Mouse (Mus musculus): ENCODE results near the gene BC028528. TPM values are rescaled to one million over a fixed set of nuclear protein-coding genes. Genes with fewer than 3 reads are reported as not detected.
A peak's percentile ranks its signal among the peaks of the same experiment; 100 is the strongest.
"Not testable (repeated sequence)": the region's sequence is repeated elsewhere in the genome, so short reads cannot be mapped to it uniquely, and the experiment has no call there.

The BC028528 gene
- total RNA-seq, 4 experiments from 2014 or later: 6.0 to 14.9 (median 8.1) TPM

DNA sequence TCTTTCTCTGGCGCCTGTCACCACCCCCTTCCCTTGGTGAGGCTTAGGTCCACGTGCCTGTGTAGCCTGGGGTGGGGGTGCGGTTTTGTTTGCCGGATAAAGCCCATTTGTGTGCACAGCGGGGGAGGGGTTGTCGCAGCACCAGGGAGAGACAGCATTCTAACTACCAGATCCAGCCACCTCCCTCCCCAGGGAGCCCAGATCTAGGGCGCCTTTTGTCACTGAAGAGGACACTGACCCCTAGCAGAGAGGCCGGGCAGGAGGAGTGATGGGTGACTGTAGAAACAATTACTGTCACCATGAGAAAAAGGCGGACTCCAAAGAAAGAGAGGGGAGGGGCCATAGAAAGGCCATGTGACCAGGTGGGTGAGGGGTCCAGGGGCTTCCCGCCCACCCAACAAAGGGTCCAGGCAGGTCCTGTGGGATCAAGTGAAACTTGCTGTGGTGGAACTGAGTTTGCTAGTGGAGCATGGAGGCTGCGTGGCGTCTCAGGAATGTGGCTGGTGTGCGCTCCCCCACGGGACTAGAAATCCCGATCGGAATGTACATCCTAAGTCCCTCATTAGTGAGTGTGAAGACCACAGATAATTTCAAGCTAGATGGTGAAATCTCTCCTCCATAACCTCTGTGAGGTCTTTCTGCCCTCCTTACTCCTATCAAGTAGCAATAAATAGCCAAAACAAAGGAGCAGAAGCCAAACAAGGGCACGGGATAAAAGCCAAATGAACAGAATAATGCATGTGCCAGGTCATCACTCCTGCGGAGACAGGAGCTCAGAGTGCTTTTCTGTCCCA lies 13.5 kb upstream of the BC028528 start:
- DNase-seq (ENCODE audit: low spot score in 2 of 2): peak in 1 of 2 experiments; percentile 82

DNA sequence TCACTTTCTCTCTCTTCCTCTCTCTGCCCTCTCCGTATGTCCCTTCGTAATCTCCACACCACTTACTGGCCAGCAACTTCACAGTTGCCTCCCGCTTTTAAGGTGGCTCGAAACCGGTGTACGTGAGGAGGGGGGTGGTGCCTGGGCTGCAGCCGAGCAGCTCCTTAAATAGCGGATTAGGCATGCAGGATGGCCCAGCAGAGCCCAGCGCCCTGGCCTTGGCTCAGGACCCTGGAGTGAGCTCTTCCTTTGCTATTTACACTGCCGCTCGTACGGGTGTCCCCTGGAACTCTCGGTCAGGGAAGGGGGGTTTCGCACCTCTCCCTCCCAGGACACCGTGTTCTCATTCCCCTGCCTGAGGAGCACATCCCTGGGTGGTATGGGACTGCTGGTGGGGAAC lies 12.8 kb upstream of the BC028528 start, which contains the start of gene Car14:
Gene Car14 (minus strand): TSS at position 124 of the 400 bp plus-strand sequence.
- no peak for DNase-seq (ENCODE audit: low spot score in 2 of 2)

DNA sequence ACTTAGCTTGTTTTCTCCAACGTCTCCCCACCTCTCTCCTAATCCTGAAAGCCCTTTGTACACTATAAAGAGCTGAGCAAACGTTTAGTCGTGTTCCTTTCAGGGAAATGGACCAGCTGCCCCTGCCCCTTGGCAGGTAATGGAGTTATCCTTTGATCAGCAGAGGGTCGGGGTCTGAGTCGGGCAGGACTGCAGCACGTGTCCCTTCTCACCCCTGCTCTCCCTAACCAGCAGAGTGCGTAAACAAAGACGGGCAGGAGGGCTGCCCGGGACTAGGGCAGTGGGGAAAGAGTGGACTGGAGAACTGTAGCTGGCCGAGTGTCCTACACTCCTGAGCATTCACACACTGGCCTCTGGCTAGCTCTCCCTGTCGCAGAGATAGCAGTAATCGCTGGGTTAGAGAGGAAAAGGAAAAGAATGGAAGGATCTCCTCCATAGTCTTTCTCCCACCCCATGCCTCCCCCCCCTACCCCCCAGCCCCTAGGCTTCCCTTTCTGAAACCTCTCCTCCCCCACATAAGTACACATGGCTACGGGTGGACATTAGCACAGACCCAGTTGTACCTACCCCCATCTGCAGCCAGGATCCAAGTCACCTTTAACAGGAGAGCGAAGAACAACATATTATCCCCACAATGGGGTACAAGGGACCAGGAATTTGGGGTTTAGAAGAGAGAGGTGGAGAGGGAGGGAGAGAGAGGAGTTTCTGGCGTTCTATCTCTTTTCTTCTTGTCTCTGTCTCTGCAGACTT lies 12.1 kb upstream of the BC028528 start:
- no peak for DNase-seq (ENCODE audit: low spot score in 2 of 2)

DNA sequence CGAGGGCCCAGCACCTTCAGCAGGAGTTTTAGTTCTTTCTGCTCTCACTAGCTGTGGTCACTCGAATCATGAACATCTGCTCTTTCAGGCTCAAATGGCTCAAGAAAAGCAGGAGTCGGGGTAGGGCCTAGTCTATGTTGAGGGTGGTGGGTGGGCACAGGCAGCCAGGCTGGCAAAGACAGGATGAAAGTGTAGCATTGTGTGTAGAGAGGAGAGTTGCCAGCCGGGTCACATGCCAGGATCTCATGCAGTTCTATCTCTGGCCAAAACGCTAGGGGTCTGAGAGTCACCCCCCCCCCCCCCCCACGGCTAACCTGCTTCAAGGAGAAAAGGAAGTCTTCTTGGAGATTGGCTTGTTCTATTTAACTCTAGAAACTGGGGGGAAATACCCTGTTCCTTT lies 10.8 kb upstream of the BC028528 start:
- no peak for DNase-seq (ENCODE audit: low spot score in 2 of 2)

DNA sequence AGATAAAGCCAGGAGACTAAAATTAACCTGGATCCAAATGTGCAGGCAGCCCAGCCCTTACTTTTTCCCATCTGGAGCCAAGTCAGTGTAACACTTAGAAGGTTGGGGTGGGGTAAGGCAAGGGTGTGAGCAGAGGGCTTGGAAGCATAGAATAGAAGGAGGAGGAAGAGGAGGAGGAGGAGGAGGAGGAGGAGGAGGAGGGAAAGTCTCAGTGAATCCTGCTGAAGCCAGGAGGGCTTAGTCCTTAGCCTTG lies 10.5 kb upstream of the BC028528 start:
- DNase-seq (ENCODE audit: low spot score in 2 of 2): no peak

DNA sequence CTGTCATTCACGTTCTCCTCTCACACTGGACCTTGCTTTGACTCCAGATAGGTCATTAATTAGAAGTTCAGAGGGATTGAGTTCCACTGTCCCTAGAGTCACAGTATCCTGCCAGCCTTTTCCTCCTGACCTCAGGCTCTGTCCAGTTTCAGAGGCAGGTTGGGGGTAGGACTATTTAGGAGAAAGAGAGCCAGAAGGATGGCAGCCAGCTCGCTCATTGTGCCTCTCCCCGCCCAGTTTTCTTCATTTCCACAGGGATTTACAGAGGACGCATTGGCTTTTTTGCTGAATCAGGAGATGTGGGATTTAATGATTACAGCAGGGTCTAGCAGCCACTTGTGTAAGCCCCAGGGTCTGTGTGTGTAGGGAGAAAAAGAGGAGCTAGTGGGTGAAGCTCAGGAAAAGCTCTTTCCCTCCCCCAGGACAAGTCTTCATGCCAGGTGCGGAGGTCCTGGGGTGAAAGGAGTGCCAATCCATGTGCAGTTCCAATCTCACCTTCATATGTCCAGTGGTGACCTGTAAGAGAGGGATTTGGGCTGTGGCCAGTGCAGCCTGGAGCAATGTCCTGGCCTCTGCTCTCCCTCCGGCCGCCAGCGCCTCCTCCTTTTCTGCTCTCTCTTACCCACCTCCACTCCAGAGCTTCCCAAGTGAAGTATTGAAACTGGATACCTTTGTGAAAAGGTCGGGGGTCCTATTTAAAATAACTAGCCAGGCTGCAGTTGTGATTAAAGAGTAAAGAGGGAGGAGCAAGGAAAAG lies 10.0 kb upstream of the BC028528 start:
- no peak for DNase-seq (ENCODE audit: low spot score in 2 of 2)

DNA sequence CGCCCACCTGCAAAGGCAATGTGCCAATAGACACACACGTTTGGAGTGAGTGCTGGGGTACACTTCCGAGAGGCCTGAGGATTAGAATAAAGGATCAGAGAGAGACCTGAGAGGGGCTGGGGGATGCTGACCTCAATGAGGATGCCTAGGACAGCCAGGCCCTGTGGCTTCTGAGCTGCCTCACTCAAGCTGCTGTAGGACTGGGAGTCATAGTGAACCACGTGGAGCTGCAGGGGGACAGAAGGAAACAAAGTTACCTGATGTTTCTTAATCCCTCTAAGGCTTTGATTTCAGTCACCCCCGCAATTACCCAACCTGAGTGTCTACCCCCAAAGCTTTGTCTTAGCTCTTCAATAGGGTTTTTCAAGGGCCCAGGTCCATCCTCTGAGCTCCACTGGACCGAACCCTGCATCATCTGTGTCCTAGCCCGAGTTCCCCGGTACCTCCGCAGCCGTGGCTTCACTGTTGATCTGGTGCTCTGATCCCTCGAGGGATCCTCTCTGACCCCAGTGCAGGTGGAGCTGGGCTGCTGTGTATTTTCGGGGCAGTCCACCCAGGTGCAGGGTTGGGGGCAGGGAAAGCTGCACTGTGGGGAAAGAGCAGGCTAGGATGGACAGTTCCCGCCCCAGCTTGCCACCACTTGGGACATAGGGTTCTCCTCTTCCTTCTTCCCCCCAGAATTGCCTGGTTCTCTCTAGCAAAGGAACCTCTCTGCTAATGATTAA lies 8.2 kb upstream of the BC028528 start:
- DNase-seq (ENCODE audit: low spot score in 2 of 2): no peak

DNA sequence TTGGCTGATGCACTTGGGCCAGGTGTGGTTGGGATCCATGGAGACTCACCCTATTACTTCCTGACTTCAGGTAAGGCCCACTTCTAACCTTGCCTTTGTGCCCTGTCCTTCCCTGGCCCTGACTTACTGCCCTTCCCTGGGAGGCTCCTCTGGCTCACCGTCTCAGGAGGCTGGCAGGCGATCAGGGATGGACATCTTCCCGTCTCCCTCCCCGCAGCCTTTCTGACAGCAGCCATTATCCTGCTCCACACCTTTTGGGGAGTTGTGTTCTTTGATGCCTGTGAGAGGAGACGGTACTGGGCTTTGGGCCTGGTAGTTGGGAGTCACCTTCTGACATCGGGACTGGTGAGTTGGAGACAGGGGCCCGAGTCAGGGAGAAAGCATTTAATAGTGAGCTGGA lies 3.7 kb upstream of the BC028528 start:
- DNase-seq (ENCODE audit: low spot score in 2 of 2): not testable (repeated sequence)

DNA sequence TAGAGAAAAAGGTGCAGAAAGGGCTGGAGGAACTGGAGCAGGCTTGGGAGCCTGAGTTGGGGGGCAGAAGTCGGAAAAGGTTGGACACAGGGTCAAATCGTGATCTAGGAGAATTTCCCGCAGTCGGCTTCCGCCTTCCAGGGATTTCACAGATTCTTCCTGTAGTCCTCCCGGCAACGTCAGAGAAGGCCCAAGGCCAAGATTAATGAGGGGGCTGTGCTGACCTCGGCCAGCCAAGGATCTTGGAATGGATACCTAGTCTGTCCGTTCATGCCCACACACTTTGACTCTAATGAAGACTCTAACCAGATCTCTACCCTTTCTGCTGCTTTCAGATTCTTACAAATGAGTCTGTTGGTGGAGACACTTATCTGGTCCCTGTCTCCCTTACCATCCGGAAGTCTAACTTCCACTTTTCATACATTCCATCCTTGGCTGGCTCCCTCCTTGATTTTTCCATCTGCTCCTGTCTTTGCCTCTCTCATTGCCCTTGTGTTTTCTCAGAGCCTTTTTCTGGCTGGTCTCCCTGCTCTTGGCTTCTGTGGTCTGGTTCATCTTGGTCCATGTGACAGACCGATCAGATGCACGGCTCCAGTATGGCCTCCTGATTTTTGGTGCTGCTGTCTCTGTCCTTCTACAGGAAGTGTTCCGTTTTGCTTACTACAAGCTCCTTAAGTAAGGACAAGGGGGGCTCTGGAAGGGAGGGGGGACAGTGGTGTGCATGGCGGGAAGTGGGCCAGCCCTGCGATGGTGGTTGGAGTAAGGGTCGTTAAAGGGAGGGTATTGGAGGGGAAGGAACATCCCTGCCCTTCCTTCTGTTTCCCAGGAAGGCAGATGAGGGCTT lies 2.7 kb upstream of the BC028528 start:
- no peak for DNase-seq (ENCODE audit: low spot score in 2 of 2)

DNA sequence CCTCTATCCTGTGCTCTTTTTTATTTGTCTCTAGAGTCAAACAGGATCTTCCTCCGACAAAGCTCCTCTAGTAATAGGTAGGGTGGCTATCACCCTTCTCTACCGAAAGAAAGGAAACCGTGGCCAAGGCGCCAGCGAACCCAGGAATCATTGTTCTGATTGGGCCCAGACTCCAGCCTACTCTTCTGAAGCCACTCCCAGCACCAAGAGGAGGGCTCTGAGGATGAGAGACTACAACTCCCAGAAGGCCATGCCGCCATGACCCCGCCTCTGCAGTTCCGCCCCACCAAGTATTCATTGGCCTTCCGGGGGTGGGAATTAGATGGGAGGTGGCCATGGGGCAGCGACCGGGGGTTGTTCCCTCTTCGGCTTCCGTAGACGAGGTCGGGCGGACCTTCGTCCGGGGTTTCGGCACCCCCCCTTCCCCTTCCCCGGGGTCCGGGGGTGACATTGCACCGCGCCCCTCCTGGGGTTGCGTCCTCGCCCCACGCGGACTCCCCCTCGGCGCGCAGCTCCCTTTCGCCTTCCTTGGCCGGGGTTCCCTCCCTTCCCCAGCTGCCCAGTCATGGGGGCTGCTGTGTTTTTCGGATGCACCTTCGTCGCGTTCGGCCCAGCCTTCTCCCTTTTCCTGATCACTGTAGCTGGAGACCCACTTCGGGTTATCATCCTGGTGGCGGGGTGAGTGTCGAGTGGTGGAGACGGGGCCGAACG lies 2.0 kb upstream of the BC028528 start, which contains the start of gene Aph1a:
Gene Aph1a (plus strand): TSS at position 364 of the 711 bp plus-strand sequence.
- peak; percentile 86 to 98 for DNase-seq (ENCODE audit: low spot score in 2 of 2)

DNA sequence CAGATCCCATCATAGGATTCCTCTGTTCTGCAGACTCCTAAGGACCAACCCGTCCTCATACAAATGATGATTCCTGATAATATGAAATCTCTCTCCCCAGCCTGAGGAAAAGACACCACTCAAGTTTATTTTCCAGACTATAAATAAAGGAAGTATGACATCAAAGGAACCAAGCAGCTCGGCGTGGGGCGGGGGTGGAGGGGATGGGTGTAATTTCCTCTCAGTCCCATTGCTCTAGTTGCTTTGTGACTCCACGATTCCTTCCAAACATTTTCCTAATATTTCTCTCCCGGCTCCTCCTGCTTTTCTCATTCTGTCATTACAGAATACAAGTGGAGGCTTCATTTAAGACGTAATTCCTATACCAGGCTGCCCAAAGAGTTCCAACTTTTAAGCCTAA lies 1.3 kb upstream of the BC028528 start:
- no peak for DNase-seq (ENCODE audit: low spot score in 2 of 2)

DNA sequence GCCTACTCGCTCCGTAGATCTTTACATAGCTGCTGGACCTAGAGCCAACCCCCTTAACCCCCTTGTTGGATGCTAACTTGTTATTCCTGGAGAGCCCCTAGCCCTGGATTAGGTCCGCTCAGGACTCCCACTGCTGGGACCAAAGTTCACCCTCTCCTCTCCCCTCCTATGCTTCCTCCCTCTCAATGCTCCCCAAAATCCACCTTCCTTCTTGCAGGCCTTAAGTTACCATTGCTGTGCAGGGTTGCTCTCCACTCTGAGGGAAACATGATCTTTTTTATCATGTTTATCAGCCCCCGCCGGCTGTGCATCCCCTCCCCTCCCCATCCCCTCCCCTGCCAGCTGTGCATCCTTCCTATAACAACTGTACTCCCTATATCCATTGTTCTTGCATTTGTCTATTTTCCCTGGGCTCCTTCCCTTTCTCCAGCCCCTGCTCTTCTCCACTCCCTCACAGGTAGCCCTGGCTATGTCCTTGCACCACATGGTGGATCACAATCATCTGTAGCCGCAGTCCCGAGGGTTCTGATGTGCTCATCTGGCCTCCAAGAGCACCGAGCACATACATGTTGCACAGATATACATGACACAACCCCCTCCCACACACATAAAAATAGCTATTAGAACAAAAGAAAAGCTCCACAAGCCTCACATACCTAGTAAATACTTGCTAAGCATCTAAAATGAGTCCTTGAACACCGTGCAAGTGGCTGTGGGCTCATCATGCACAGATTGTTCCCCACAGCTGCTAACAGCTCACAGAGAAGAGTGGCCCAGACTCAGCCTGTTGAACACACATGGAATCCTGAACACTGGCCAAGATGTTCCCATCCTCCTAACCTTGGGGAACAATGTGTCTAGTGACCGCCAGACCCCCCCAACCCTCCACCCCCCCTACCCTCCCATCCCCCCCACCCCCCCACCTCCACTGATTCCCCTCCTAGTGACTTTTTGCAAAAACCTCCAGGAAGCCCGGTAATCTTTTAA lies 554 bp upstream of the BC028528 start:
- no peak for DNase-seq (ENCODE audit: low spot score in 2 of 2)

DNA sequence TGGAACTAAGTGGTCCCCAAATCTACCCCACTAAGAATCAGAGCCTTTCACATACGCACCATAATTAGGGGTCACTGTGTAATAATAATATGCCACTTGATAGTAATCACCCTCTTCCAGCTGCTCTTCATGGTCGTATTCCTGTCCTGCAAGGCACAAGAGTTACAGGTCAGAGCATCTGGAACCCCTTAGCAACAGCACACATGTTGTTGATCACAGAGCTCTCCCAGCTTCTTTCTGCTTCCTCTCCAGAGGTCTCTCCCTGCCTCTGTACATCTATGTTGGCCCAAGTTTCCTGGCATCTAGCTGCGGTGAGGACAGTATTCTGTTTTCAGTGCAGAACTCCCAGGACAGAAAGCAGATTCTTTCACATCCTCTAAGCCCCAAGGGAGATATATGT lies 2.1 kb downstream of the BC028528 start:
- no peak for DNase-seq (ENCODE audit: low spot score in 2 of 2)

DNA sequence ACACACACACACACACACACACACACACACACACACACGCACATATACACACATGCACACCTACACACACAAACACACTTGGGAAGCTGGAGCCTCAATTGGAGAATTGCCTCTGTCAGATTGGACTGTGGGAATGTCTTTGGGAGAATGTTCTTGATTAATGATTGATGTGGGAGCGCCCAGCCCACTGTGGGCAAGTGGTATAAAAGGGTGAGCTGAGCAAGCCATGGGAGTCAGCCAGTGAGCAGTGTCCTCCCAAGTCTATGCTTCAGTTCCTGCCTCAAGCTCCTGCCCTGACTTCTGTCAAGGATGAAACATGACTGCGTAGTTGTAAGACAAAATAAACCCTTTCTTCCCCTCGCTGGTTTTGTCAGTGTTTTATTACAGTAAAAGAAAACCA lies 4.2 kb downstream of the BC028528 start:
- no peak for DNase-seq (ENCODE audit: low spot score in 2 of 2)

DNA sequence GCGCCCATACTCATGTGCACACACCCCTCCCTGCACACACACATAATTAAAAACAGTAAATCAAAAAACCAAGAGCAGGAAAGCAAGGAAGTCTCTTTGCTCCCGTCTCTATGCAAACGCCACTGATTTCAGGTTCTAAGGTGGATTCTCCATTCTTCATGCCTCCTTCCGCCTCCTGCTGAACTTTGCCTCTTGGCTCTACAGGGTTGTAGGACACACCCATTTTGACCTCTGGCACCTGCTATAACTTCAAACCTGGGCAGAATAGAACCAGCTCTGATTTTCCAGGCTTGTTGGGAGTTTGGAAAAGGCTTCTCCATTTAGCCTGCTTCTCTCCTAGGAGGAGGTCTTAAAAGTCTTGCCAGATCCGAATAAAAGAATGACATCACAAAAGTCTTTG lies 7.4 kb downstream of the BC028528 start:
- DNase-seq (ENCODE audit: low spot score in 2 of 2): no peak

DNA sequence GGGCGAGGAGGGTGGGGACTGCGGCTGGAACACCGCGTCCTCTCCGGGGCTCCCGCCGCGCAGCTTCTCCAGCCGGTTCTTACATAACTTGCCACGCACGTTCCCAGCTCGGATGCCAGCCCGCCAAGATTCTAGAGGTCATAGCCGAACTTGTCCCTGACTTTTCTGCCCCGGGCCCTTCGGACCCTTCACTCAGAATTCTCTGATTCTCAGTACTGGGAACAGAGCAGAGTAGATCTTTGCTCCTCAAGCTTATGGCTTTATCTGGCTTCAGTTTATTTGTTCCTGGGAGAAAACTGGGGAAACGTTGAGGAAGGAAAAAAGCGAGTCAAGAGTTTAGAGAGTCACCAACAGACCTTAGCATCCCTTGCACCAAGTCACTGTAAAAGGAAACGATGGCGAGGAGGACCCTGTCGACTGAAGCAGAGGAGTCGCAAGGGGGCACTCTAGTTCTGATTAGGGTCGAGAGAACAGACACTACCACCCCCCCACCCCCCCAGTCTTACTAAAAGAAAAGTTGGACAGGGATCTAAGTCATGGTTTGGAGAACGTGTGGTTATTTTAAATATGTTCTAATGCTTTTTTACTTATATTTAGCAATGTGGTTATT lies 8.9 kb downstream of the BC028528 start:
- DNase-seq (ENCODE audit: low spot score in 2 of 2): peak in 1 of 2 experiments; percentile 61

DNA sequence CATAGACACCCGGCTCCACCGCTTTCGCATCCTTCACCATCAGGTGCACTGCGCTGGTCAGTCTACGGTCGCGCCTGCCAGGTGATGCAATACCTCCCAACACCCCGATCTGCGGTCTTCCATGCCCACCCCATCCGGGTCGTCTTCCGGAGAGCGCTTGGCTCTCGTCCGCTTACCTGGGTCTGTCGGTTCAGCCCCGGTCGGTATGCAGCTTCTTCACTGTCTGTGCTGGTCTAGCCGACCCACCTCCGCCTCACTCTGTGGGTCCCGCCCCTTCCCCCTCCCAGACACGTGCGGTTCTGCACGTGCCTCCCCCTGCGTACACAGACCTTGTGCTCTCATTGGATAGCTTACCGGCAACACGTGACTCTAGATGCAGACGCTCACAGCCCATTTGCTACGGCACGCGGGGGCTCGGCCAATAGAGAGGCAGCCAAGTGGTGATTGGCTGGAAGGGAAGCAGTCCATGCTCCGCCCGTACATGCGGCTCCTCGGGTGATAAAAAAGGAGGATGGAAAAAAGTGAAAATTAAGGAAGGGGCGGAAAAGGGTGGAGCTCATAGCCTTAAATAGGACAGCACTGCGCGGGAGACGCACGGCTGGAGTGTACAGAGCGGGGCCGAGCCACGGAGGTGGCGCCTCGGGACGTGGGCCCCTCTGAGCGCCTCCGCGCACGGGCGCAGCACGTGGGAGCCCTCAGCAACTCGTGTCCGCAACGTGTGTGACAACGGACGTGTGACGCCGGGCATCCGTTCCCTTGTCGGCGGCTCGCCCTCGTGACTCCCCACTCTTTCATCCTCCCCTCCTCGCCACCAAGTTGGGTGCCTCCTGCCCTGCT lies 9.6 kb downstream of the BC028528 start, which contains the start of gene Ciart:
Gene Ciart (minus strand): TSS at position 273 of the 837 bp plus-strand sequence.
- DNase-seq (ENCODE audit: low spot score in 2 of 2): peak; percentile 85 to 99
